Mouse (Mus musculus): Measurements from ENCODE around the gene Ccdc28b. TPM values are rescaled to one million over a fixed set of nuclear protein-coding genes. Genes with fewer than 3 reads are reported as not detected.

The Ccdc28b gene
- 20.8 and 22.4 TPM in 2 replicates for polyA plus RNA-seq (2012; rRNA removed)

DNA sequence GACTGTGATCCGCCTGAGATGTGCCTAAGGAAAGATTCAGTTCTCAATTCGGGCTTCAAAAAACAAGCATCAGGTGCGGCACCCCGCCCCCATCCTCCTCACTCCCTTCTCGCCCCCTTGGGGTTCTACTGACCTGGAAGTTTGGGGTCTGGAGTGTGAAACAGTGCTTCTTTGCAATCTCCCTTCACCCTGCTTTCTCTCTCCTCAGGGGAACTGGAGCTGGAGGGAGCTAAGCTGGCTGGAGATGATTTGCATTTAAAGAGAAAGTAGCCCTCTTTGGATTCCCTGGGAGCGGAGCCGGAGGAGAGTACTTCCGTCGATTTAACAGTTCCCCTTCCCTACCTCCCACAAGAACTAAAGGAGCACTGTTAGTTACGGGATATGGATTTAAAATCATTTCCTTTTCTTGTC lies at the start of gene Ccdc28b:
Ccdc28b (minus strand) TSS at position 267 of the 411 bp plus-strand sequence.

DNA sequence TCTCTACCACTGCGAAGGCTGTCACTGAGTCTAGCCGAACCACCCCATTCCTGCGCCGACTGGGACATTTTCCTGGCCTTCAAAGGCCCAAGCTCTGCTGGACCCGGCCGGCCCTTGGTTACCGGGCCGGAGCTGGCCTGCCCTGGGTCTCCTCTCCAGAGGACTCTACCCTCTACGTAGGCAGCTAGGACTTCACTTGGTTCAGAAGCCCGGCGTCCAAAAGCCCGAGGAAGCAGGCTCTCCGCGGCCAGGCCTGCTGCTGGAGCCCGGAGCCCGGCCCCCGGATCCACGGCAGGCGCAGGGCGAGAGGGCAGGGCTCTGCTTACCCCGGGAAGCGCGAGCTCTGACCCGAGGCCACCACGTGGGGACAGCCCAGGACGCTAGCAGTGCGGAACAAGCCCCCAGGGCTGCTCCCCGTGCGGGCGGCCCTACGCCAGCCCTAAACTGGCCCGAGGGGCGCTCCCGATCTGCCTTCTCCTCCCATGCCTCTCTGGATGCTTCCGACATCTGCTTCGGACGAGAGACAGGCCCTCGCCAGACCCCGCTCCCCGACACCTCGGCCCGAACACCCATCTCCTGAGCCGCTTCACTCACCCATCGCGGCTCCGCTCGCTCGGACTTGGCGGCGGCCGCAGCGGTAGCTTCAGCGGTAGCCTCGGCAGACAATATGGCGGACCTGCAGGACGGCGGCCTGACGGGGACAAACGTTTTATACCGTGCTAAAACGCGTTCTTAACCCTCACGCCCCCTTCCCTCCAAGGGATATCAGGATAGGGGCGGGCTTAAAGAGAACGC lies 48.5 kb upstream of the Ccdc28b start, which contains the start of gene Kpna6:
Kpna6 (minus strand) TSS at position 685 of the 795 bp plus-strand sequence.

DNA sequence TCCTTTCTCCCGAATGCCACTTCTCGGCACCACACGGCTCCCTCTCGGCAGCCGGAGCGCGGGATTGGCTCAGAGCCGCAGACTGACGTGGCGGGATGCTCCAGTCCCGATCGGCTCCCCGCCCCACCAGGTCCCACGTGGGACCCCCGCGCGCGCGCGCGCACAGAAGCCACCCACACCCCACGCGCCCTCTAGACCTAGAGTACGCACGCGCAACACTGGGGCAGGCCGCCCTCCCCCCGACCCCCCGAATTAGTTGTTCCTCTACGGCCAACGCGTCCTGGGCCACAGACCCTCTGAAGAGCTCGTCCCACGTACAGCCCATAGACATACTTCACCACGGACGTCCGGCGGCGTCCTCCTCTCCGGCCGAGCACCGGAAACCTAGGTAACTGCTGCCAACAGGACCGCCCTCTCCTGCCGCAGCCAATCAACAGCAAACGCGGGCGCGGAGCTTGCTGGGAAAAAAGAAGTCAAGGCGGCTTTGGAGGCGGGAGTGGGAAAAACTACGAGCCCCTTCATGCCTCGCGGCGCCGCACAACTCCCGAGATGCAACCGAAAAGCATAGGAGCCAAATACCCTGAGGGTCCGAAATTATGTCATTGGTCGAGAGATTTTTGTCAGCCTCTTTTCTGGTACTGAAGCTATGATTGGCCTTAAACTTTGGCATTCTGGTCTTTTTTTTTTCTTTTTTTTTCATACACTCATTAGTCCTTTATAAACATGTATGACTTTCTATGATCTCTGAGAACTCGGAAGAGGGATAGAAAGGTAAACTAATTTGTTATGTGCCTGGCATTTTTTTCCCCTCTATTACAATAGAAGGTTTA lies 17.1 kb upstream of the Ccdc28b start, which contains the start of gene Txlna:
Txlna (minus strand) TSS at position 428 of the 830 bp plus-strand sequence.

DNA sequence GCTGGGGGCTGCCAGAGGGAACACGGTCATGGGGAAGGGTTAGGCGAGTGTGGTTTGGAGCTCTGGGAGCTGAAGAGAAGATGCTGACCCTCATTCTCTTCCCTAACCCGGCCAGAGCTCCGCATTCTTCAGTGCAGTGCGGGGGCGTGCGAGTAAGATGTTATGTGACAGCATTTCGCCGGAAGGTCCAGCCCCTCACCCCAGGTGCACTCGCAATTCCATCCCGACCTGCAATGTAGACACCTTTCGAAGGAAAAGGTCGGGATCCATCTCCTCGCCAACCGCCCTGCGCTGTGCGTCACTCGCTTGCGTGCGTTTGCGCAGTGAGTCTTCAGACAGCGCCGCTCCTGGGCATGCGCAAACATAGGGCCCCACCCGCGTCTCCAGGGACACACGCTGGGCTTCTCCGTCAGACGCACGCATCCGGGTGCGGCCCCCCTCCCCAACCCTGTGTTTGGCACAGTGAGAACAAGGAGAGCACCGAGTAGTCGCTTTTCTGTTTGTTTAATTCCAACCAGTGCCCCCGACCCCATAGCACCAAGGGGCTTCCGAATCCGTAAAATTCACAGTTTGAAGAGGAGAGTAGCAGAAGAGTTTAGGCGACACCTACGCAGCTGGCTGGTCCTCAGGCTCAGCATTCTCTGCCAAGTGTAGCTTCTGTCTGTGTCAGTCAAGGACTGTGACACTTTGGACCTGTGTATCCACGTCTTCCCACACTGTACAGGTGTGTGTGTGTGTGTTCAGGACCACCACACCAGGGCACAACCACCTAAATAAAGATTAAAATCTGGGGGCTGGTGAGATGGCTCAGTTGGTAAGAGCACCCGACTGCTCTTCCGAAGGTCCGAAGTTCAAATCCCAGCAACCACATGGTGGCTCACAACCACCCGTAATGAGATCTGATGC lies 4.7 kb downstream of the Ccdc28b start, which contains the start of gene Iqcc:
Iqcc (minus strand) TSS at position 314 of the 906 bp plus-strand sequence.

DNA sequence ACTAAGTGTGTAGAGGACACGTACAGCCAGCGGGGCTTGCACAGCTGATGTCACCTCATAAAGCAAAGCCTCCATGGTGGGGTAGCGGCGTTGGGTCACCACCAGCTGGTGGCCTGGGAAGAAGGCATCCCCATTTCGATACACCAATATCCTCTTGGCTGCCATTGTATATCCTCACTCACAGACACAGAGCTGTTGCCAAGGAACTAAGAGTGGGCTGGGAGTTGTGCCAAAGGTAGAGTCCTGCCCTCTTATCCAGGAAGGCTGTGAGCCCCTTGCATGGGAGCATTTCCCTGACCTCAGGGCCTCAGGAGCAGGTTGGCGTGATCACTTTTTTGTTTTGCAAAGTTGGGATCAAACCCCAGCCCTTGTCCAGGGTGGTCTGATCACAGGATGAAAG lies 9.7 kb downstream of the Ccdc28b start, which contains the start of gene Dcdc2b:
Dcdc2b (minus strand) TSS at position 165 of the 400 bp plus-strand sequence.

DNA sequence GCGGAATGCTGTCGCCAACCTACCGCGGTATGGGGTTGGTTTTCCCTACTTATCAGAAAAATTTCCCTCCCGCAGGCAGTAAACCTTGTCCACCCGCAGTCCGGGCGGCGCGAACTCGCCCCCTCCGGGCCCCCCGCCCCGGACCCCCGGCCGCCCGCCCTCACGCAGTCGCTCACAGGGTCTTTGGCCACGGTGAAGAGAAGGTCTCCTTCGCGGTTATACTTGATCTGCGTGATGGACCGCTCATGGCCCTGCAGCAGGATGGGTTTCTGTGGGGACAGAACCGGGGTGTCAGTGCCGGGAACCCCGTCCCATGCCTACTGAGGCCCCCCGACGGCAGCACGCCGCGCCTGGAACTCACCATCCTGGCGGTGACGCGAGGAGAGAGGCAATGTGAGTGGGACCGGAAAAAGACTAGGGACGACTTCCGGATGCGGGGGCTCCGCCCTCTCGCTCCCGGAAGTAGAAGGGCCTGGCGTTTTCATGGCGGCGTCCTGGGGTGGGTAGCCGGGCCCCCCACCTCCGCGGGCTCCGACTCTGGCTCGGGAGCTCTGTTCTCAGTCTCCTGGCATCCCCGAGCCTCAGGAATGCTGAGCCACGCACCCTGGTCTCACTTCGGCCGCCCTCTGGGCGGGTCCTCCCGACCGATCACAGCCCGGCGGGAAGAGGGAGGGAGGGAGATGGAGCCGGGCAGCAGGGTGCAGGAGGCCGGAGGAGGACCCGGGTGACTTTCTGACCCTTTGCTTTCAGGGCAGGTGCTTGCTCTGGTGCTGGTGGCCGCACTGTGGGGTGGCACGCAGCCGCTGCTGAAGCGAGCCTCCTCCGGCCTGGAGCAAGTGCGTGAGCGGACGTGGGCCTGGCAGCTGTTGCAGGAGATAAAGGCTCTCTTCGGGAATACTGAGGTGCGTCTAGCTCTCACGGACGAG lies 23.3 kb downstream of the Ccdc28b start, which contains the start of the genes Eif3i and Tmem234:
Eif3i (minus strand) TSS at position 416 of the 926 bp plus-strand sequence.
Tmem234 (plus strand) TSS at position 436 of the 926 bp plus-strand sequence.

DNA sequence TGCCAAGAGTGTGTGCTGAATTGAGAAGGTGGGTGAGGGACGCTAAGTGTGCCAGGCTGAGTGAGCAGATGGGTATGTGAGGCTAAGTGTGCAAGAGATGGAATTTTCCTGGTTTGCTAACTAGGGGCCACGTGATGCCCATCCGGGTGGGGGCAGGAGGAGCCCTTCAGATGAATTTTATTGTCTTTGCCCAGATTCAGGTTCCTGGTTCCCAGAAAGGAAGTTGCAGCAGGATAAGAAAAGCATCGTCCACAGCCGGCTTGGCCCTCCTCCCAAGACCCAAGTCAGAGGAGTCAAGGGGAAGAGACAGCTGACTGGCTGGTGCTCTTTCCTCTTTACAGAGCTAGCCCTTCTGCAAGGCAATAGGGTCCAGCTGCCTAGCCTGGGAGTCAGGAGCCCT lies 45.3 kb downstream of the Ccdc28b start, which contains the start of gene Fam167b:
Fam167b (minus strand) TSS at position 84 of the 400 bp plus-strand sequence.

DNA sequence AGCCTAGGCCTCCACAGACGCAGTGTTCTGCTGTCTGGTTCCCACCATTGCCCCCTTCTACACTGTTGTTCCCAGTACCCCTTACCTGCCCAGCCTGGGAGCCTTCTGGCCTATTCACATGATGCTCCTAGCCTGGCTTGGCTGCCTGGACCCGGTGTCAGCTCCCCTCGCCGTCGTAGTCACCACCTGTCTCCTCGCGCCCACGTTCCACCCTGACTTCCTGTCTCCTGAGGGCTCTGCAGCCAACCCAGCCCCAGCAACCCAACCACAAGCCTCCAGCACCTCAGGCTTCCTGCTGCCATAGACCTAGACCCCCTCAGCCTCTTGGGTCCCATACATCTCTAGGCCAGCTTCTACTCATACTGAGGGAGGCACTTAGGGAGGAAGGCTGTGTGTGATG lies 50.3 kb downstream of the Ccdc28b start, which contains the start of gene Lck:
Lck (minus strand) TSS at position 212 of the 400 bp plus-strand sequence.

Other genes starting within 250 kb of the Ccdc28b start
- gene Zbtb8a, start 245.8 kb downstream of the Ccdc28b start, polyA plus RNA-seq (2012; rRNA removed), result 9.0 and 13.0 TPM in 2 replicates
- 0.03 TPM in 1 of 2 replicates, not detected in the other for gene Zbtb8b, start 183.1 kb downstream of the Ccdc28b start, polyA plus RNA-seq (2012; rRNA removed)
- gene Bsdc1, start 162.4 kb downstream of the Ccdc28b start, polyA plus RNA-seq (2012; rRNA removed), result 24.2 and 28.5 TPM in 2 replicates
- gene Tssk3, start 132.9 kb downstream of the Ccdc28b start, polyA plus RNA-seq (2012; rRNA removed), result not detected in 2 replicates
- gene Fam229a, start 132.8 kb downstream of the Ccdc28b start, polyA plus RNA-seq (2012; rRNA removed), result 0.70 and 0.81 TPM in 2 replicates
- gene Marcksl1, start 110.4 kb downstream of the Ccdc28b start, polyA plus RNA-seq (2012; rRNA removed), result 19.3 and 20.7 TPM in 2 replicates
- 51.0 and 62.8 TPM in 2 replicates for gene Hdac1, start 81.2 kb downstream of the Ccdc28b start, polyA plus RNA-seq (2012; rRNA removed)
- 5.1 and 7.0 TPM in 2 replicates for gene Lck, start 50.3 kb downstream of the Ccdc28b start, polyA plus RNA-seq (2012; rRNA removed)
- gene Fam167b, start 45.4 kb downstream of the Ccdc28b start, polyA plus RNA-seq (2012; rRNA removed), result 0.91 and 1.0 TPM in 2 replicates
- gene Eif3i, start 23.3 kb downstream of the Ccdc28b start, polyA plus RNA-seq (2012; rRNA removed), result 261 and 280 TPM in 2 replicates
- 187 and 203 TPM in 2 replicates for gene Tmem234, start 23.3 kb downstream of the Ccdc28b start, polyA plus RNA-seq (2012; rRNA removed)
- 2.2 and 4.3 TPM in 2 replicates for gene Dcdc2b, start 9.7 kb downstream of the Ccdc28b start, polyA plus RNA-seq (2012; rRNA removed)
- gene Iqcc, start 4.8 kb downstream of the Ccdc28b start, polyA plus RNA-seq (2012; rRNA removed), result 37.1 and 39.5 TPM in 2 replicates
- 26.4 and 28.9 TPM in 2 replicates for gene Txlna, start 17.1 kb upstream of the Ccdc28b start, polyA plus RNA-seq (2012; rRNA removed)
- gene Kpna6, start 48.8 kb upstream of the Ccdc28b start, polyA plus RNA-seq (2012; rRNA removed), result 17.3 and 18.7 TPM in 2 replicates
- 26.1 and 31.8 TPM in 2 replicates for gene Tmem39b, start 72.9 kb upstream of the Ccdc28b start, polyA plus RNA-seq (2012; rRNA removed)
- 28.6 and 37.4 TPM in 2 replicates for gene Khdrbs1, start 118.4 kb upstream of the Ccdc28b start, polyA plus RNA-seq (2012; rRNA removed)
- gene Ptp4a2, start 187.3 kb upstream of the Ccdc28b start, polyA plus RNA-seq (2012; rRNA removed), result 71.1 and 72.6 TPM in 2 replicates